Mouse (Mus musculus) T-helper 2 cell (primary cell): ENCODE measurements around the gene Crybg2.

Experiments used
- in situ Hi-C: fragments of 300-600 bp; cut with MboI, MseI; formaldehyde crosslinking; loops from one replicate; pipeline ENCODE4 v1.15.1; 2025; ENCODE audit warnings: high pct_unique_total_duplicates

Gene Crybg2

GRCm38 (mm10) chr4:134060135-134060865 lies at the start of gene Crybg2:
Gene Crybg2 (plus strand): TSS chr4:134060815.
- in situ Hi-C loops: no loop called here

DNA sequence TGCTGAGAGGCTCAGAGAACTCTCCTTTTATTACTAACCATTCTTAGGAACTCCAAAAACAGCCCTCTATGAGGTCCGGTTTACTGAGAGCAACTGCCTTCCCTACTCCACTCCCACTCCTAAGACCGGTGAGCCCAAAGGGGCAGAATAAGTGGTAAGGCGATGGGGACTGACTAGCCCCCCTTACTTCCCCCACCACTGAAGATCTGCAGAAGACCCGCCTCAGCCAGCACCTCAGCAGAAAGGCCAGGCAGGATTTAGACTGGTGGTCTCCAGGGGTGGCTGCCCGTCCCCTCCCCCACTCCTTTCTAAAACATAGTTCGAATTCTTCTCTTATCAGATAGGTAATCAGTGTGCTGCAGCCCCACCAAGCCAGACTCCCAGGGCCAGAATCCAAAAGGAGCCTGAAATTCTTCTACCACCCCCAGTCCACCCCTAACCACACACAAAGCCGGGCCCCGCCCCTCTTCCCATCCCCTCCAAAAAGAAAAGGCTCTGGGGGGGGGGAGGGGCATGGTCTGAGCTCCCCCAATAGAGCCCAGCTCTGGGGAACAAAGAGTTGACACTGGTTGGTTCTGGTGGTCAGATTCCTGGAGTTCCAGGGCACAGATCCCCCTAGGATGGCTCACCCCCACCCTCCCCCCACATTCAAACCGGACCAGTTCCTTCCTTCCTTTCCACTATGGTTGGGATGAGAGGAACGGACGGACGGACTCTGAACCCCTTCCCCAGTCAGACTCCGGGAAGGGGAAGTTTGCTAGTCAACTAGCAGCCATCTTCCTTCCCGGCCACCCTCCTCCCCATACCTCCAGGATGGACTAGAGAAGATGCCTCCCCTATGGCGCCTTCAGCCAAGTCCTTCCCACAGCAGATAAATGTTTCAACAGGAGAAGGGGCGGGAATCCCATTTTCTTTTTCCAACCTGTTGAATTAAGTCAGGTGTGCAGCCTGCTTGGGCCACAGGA lies 48.9 kb upstream of the Crybg2 start:
- in situ Hi-C loops: no loop called here

DNA sequence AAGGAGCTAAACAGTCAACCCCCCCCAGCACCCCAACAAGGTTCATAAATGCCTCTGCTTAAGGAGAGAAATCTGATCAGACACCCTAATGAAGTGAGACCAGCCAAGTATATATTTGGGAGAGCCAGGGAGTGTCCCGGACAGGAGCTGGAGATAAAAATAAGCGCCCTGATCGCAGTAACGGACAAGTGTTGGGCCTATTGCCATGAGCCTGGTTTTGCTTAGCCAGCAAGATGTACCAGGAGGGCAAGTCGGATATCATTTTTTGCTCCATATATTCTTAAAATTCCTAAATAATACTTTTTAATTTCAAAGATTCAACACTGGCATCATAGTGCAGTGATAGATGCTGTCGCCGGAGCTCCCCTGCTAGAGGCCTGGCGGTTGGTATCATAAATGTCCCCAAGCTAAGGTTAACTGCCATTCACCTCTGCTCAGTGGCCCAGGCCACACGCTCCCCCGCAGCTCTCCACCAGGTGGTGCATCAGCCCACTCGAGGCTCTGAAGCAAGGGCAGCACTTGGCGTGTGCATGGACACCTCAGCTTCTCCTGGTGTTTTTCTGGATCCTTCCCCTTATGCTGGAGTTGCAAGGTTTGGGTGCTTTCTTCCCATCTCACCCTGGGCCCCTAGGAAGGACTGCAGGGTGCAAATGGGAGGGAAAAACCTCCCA lies 47.6 kb upstream of the Crybg2 start:
- in situ Hi-C loops: no loop called here

GRCm38 (mm10) chr4:134016208-134016607 lies 44.4 kb upstream of the Crybg2 start:
- in situ Hi-C loops: no loop called here

GRCm38 (mm10) chr4:134016767-134017166 lies 43.8 kb upstream of the Crybg2 start:
- in situ Hi-C loops: no loop called here

DNA sequence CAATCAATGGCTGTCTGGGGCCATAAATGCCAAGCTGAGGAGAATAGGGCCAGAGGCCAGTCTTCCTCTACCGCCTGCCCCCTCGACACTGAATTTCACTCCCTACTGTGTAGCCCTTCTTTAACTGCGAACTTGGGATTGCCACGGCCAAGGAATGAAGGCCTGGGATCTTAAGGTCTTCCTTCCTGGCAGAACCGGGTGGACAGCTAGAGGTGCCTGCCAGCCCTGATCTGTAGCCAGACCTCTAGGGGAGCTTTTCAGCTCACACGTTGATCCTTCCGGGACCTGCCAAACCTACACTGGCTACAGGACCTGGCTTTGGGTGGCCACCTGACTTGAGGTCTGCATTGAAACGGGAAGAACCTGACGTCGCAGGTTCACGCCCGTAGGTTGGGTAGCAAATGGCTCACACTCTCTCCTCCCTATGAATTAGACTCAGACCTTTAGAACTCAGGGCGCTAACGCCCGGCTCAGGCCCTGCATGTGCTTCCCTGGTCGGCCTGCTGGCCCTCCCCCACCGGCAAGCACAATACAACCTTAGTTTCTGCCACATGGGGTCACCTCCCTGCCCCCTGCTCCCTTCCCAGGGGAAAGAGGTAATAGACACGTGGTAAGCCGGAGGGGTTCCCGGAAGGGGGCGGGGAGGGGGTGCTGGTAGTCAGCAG lies 43.3 kb upstream of the Crybg2 start:
- in situ Hi-C loops: no loop called here

DNA sequence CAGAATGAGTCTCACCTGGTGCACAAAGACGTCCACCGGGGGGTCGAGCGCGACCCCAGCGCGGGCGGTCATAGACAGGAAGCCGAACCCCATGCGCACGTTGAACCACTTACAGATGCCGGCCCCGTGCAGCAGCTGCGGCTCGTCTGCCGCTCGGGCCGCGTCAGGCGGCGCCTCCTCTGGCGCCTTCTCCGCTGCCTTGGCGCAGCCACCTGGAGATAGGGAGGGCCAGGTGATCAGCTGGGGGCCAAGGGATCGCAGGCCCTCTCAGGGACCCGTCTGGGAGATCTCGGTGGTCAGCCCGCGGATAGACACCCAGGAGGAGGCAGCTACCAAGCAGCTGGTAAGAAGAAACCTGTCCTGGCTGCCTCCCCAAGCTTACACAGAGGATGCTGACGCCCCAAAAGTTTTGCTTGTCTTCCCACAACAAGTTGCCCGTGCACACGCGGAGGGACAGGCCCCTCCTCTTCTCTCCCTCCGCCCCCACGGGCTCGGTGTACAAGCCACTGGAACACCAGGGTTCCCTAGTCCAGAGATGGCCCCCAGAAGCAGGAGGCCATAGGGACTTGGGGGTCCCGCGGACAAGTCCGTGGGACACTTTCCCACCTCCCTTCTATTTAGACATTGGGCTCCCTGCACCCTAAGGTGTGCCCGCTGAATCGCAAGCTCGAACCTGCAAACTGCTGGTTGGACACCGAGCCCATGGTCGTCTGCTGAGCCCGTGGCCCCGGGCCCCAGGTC lies 42.4 kb upstream of the Crybg2 start:
- in situ Hi-C loops: no loop called here

- in situ Hi-C loops: no loop called here
Measured at GRCm38 (mm10) chr4:134018779-134019145, 41.9 kb upstream of the Crybg2 start, which contains the start of gene Lin28a. Gene Lin28a (minus strand): TSS chr4:134018841.

DNA sequence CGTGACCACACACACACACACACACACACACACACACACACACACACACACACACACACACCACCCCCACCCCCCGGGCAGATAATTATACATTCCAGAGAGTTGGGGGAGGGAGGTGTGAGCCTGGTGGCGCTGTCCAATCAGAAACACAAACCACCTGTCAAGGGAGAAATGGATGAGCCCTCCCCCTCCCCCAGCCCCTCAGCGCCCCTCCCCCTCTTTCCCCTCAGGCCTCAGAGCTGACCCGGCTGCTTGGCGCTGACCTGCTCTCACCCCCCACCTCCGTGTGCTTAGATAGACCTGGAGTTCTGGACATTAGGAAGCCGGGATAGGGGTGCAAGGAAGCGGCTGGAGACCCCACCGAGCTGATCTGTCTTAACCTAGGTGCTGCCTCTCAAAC lies 41.4 kb upstream of the Crybg2 start:
- in situ Hi-C loops: no loop called here

DNA sequence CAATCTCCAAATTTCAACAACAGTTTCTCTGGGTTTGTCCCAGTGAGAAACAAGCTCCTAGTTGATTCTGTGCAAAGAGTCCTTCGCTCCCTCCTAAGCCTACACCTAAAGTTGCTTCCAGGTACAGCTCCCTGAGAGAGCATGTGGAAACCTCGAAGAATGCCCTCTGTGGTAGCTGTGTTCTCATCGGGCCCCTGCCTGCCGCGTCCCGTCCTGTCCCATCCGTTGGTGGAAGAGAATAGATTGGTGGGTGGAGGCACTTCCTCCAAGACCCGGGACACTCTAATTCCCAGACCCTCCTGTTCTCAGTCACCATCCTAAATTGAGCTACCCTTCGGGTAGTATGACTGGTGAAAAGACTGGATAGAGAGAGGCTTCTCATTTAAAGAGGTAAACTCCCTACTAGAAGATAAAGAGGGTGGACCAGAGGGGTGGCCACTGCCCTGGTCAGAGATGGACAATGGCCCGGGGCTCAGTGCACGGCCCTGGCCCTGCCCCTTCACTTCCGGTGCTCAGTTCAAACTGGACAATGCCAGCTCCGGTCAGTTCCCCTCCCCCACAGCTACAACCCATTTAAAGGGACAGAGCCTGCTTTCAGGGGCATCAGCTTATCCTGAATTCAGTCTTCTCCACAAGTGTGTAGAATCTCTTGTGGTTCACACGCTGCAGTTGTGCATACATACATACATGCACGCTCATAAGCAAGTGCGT lies 40.8 kb upstream of the Crybg2 start:
- in situ Hi-C loops: no loop called here

GRCm38 (mm10) chr4:134020621-134021020 lies 40.0 kb upstream of the Crybg2 start:
- in situ Hi-C loops: no loop called here

DNA sequence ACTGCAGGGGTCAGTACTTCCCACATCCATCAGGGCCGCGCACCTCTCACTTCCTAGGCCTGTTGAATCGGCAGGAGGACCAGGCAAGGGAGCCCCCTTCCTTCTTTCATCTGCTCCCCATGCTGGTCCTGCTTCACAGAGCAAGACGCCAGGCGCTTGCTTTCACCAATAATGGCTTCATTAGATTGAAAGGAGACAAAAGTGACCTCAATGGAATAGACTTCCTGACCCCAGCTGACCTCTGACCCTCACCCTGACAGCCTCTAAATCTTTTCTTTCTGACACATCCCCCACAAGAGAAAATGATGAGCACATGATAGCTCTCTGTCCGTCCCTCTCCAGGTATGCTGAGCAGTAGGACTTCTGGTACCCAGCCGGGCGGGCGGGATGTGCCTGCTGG lies 34.8 kb upstream of the Crybg2 start:
- in situ Hi-C loops: no loop called here

DNA sequence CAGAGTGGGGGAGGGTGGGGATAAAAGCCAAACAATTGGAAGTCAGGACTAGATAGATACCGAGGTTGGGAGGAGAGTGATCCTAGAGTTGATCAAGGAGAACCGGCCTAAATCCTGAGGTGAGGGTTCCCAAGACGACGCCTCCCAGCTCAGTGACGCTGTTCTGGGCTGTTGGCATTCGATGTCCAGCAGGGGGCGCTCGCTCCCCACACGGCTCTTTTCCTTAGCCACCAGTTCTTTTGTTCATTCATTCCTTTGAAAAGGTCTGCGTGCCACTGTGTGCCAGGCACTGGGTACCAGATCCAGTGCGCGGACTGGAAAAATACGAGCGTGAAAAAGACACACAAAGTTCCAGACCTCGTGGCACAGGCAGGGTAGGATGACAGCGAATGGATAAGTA lies 24.7 kb upstream of the Crybg2 start:
- in situ Hi-C loops: loop anchor here (5.0 kb wide), 2 partner anchors 46 to 91 kb away; partner anchors contain the start of gene Sh3bgrl3

GRCm38 (mm10) chr4:134041317-134042123 lies 19.1 kb upstream of the Crybg2 start:
- in situ Hi-C loops: no loop called here

- in situ Hi-C loops: no loop called here
Measured at GRCm38 (mm10) chr4:134043041-134043440, 17.6 kb upstream of the Crybg2 start.

- in situ Hi-C loops: no loop called here
Measured at GRCm38 (mm10) chr4:134047648-134048047, 13.0 kb upstream of the Crybg2 start.

GRCm38 (mm10) chr4:134051912-134052311 lies 8.7 kb upstream of the Crybg2 start:
- in situ Hi-C loops: no loop called here

GRCm38 (mm10) chr4:134052560-134052959 lies 8.1 kb upstream of the Crybg2 start:
- in situ Hi-C loops: no loop called here

DNA sequence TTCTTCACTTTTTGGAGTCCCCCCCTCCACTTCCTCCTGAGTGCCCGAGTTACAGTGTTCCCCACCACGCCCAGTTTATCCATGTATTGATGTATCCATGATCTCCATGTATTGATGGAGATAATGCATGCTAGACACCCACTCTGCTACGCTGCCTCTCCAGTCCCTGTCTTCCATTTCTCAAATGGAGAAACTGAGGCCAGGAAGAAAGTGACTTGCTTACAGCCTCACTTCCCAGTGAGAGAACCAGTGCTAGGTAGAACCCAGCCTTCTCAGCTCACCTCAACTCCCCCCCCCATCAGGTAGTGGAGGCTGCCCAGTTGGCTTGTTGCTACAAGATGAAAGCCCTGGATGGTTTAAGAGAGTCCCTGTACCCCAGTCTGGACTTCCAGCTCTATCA lies 7.1 kb upstream of the Crybg2 start, which contains the start of gene Zfp683:
Zfp683 (plus strand) TSS at position 301 of the 400 bp plus-strand sequence.
- in situ Hi-C loops: no loop called here
